Mouse (Mus musculus): Measurements from ENCODE around the gene Adgb. TPM values are rescaled to one million over a fixed set of nuclear protein-coding genes. Genes with fewer than 3 reads are reported as not detected.

Gene Adgb
- polyA plus RNA-seq, 1 experiment from 2014 or later = 0.17 TPM

DNA sequence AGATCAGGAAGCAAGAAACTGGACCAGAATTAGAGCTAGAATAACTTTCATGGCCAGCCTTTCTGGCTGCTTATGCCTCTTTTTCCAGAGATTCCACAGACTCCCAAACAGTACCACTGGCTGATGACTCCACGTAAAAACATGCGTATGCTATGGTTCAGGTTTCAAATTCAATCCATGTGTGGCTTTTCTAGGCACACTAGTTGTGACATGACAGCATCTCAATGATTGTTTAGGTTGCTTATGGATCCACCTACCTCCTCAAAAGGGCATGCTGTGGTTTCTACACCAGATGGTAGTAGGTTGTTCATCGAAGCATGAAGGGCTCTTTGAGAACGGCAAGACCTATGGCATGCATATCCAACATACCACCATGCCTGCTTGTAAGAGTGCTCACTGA is 172.1 kb downstream of the Adgb start:
- no peak for ATAC-seq (ENCODE audit: low FRiP score, low read depth)
- H3K4me2 ChIP-seq = no peak overlapping the region
- H3K9ac ChIP-seq = no peak overlapping the region
- H3K4me1 ChIP-seq (replicated peaks) = peaks cover 5% of the 10 kb centered on the region; the same call in 1 of the 2 replicates
- no peak overlapping the region for H3K27ac ChIP-seq (replicated peaks)
- WGBS = 81% methylated on average over 4 of the region's 4 CpGs
- no peak overlapping the region for H3K4me3 ChIP-seq
- no peaks in the 10 kb centered on the region for H3K27me3 ChIP-seq
- no peaks in the 10 kb centered on the region for H3K36me3 ChIP-seq
- H3K9me3 ChIP-seq = no peaks in the 10 kb centered on the region

- WGBS = 64% methylated on average over 2 of the region's 2 CpGs
- no peak for ATAC-seq (ENCODE audit: low FRiP score, low read depth)
These were observed 184.8 kb downstream of the Adgb start for GRCm38 (mm10) chr10:10287221-10287867.

More at GRCm38 (mm10) chr10:10287221-10287867, 184.8 kb downstream of the Adgb start:
- H3K4me2 ChIP-seq = no peak overlapping the region
- H3K4me3 ChIP-seq = no peak overlapping the region
- H3K9me3 ChIP-seq = no peaks in the 10 kb centered on the region
- no peaks in the 10 kb centered on the region for H3K27me3 ChIP-seq
- no peaks in the 10 kb centered on the region for H3K4me1 ChIP-seq (replicated peaks)
- H3K36me3 ChIP-seq = no peaks in the 10 kb centered on the region
- no peak overlapping the region for H3K9ac ChIP-seq
- no peak overlapping the region for H3K27ac ChIP-seq (replicated peaks)

Other genes starting within 250 kb of the Adgb start
- 5.1 and 5.9 TPM in 2 replicates for gene Rab32, start 85.9 kb upstream of the Adgb start, polyA plus RNA-seq (2015; fragmentation: Nextera tagmentation; extraction: Ambion mirVana)
- not detected in 2 replicates for gene Gm10944, start 209.0 kb upstream of the Adgb start, polyA plus RNA-seq (2015; fragmentation: Nextera tagmentation; extraction: Ambion mirVana)